Mouse (Mus musculus) urinary bladder, adult 18-20 months (tissue): Measurements from ENCODE around the gene Zc2hc1b.
"Not testable (repeated sequence)": the region's sequence is repeated elsewhere in the genome, so short reads cannot be mapped to it uniquely, and the experiment has no call there.

Source experiments
- DNase-seq, 2 experiments: peaks; one replicate each; pipeline ENCODE4 v3.0.0; 2022; ENCODE audit warnings: low spot score in 2 of 2, mixed read lengths in 2 of 2

Gene Zc2hc1b

DNA sequence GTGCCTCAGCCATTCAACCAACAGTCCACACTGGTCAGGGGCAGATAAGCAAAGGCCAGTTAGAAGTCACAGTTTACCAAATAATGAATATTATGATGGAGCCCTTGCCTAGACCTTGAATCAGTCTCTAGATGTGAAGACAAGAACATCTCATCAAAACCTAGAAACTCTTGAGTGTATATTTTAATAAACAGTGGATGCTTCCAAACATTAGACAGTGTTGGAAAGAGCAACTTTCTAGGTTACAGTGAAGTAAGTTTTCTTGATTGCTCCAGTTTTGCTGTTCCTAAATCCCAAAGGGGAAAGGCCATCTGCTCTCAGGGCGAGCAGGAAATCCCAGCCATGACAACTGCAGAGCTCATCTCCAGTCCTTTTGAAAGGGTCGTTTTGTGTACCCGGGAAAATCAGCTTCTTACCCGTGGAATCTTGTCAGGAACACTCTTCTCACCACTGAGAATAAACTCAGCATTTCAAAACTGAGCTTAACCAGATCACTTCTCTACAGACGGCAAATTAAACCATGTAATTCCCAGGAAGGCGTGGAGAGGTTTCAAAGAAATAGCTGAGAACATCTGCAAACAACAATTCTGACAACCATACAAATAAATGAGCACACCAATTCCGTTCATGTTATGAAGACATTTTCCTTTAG lies at the start of gene Zc2hc1b:
Gene Zc2hc1b, minus strand, starts transcription at position 51 of the 652 bp plus-strand sequence.
- no peak for DNase-seq

DNA sequence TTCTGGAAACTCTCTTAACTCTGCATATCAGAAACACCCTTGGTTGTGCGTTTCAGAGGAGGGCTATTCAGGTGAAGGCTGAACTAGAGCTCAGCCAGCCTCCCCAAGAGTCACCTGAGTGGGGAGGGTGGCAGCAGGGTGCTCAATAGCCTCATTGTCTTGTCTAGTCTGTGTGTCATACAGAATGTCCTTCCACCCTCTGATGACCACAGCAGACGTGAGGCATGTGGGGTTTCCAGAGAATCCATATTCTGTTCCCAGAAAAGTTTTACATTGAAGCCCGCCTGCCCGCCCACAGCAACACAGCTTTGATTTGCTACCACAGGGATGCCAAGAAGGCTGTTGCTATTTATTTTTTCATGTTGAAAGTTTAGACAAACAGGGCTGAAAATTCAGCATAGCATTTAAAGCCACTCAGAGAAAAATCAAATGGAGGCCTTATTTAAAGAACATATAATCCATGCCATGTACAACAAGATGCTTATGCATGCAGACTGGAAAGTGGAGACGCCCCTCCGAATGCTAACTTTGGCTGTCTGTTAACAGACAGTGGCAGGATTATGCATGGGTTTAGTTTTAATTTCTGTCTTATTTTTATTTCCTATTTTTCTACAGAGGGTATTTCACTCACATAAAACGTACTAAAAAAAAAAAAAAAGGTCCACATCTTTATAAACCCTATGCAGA lies 47.7 kb upstream of the Zc2hc1b start:
- no peak for DNase-seq

DNA sequence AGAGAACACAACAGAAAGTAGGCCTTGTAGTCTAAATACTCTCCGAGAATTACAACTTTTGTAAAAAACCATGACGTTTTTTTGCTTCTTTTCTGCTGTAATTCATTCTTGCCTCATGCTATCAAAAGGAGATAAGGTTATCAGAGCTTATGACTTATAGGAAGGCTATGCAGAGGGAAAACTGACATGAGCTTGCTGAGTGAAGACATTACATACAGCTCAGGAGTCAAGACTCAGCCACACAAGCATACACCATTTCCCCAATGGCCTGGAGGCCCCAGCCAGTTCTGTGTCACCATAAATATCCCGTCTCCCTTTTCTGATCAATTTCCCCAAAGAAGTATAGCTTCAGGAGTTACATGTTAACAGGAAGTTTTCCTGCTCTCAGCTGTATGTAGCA lies 44.3 kb upstream of the Zc2hc1b start:
- DNase-seq, result no peak

DNA sequence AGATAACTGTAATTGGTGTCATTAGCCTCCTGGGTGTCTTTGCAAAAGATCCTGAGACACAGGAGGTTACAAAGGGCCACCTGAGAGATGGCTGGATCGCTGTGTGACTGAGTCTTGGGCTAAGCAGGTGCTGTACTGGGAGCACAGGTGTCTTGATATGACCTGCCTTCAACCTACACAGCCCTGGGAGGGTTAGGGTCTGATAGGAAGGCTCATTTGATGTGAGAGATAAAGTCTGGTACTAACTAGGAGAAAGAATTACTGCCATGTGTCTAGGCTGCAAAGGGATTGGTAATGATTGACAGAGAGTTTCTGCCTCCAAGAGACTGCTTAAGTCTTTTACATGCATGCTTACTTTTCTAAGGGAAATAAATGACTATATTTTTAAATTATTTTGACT lies 42.2 kb upstream of the Zc2hc1b start:
- DNase-seq, result no peak

DNA sequence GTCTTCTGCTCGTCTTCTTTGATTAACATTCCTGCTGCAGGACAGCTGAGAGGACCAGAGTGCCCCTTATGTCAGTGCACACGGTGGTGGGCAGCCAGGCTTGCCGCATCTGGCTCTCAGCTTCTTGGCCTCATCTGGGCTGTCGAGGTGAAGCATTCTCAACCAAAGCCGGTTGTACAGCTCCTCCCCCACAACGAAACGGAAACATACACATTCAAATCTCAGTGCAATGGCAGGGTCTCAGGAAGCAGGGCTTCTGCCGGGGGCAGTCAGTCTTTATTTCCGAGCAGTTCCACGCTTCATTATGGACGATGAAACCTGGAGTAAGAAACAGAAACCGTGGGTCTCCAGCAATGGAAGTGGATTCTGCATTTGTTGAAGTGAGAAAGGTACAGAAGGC lies 36.1 kb upstream of the Zc2hc1b start:
- DNase-seq, result no peak

DNA sequence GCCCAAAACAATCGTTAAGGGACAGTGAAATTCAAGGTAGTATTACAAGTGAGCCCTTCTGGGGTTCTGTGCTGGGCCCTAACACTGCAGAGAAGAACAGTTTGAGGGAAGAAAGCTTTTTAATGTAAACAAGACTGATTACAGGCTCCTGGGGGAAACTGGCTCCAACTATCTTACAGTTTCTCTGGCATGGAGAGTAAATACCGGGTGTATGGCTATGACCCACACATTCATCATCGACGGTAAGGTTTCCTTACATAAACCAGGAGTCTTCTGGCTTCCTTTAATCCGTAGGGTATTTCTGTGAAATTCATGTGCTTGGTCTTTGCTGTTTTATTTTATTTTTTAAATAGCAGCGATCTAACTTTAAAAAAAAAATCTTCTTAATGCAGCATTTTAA lies 35.0 kb upstream of the Zc2hc1b start:
- DNase-seq, result no peak

DNA sequence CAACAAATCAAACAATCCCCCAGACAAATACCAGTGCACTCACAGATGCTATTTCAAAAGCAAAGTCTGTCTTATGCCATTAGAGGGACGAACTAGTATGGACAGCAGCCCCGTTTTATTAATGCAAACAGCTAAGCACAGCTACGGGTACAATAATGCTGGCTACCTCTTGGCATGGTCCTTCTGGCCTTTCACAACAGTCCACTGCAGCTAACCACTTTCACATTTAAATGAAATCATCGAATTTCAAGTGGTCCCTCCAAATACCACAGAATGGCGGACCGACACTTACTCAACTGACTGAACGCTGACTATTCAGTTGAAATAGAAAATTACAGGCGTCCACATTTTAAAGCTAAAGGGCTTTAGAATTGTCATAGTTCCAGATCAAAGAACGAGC lies 34.5 kb upstream of the Zc2hc1b start:
- DNase-seq, result no peak

DNA sequence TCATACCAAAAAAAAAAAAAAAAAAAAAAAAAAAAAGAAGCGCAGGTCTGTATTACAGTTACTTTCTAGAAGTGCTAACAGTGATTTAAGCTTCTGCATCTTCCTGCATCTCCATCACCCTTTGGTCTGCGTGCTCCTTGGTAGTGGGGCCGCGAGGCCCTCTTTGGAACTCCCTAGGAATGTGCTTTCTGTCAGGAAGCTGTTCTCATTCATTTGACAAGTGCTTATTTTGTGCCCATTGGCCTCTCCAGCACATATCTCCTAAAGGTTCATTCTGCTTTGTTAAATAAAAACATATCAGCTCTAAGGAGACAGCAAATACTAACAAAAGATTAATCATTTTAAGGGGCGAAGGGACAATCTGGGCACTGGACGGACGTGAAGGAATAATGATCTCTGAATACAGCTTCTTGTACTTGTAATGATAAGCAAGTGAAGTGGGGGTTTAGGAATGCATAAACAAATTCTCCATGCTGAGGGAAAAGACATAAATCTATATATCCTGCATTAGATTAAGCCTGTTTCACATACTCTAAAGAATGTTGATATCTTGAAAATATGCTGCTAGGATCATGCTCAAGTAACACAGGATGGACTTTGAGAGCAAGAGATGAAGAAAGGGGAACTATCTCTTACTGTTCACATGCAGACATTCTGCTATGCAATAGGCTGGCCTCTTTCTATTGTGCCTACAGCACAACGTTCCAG lies 32.3 kb upstream of the Zc2hc1b start:
- no peak for DNase-seq

DNA sequence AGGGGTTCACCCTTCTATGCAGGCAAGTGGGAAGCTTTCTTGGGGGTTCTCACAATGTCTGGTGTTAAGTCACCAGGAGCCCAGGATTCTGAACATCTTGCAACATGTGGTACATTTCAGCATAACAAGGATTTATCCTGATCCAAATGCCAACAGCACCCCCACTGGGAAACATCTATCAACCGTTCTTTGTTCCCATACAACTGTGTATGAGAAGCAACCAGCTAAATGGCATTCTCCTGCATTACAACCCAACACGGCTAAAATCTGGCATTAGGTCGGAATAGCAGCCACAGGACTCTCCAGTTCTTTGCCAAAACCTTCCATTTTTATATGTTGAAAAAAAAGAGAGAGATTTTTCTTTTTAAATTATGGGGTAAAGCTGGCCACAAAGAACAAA lies 31.7 kb upstream of the Zc2hc1b start:
- no peak for DNase-seq

DNA sequence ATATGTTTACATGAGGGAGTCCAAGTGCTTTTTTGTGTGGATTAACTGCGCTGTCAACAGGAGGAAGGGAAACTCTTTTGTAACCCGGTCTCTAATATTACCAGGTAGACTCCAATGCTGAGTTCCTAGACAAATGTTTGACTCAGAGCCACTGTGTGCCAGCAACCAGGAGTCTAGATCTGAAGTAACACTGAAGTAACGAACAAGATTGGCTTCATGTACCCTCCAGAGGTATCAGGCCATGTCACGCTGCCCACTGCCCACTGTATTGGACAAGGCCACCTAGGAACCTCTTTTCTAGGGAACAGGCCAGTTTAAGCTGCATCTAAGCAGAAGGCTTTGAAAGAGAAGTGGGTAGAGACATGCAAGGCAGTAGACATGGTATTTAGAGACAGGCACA lies 31.2 kb upstream of the Zc2hc1b start:
- no peak for DNase-seq

DNA sequence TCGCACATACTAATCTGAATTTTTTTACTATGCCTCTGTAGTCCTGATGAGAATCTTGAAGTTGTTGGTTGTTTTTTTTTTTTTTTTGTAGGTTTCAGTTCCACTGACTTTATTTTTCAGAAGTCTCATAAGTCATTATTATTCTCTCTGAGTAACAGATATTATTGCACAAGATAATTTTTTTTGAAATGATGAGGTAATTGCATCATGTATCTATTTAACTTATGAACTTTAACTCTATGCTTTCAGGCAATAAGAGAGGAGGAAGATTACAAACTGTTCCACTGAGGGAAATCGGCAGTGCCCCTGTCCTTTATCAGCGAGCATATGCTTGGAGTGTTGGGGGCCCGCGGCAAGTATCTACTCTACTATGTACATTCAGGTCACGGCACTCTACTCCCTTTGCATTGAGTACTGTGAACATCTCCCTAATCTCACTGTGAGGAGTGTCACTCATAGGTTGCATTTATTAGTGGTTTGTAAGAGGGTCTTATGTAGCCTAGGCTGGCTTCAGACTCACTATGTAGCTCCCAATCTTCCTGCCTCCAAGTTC lies 24.0 kb upstream of the Zc2hc1b start:
- DNase-seq, result no peak

DNA sequence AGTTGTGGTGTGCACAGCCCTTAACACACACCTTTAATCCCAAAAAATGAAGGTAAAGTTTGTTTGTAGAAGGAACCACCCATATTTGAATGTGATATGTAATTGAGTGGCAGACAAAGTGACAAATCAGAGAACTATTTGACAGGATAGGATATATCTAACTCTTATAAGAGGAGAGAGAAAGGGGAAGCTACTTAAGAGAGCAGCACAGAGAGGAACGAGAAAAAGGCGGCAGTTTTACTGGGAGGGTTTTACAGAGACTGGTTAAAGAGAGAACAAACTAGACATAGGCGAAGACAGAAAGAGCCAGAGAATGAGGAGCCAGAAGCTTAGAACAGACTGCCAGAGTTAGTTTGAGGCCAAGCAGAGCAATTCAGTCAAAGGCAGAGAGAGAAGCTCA lies 23.0 kb upstream of the Zc2hc1b start:
- no peak for DNase-seq

DNA sequence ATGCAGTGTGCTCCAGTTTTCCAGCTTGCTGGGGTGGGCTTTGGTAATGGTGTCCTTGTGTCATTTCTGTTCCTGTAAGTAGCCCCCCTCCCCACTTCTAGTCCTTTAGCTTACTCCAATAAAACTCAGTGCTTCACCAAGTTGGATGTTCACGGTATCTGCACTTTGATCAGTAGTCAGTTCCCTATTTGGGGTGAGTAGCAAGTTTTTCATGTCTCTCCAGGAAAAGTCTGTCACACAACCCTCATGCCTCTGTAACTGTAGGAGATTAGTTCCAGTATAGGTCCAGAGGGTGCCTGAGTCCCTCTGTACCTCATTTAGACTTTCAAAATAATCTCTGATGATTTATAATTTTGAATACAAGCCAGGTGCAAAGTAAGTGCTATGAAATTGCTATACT lies 21.4 kb upstream of the Zc2hc1b start:
- DNase-seq, result no peak

DNA sequence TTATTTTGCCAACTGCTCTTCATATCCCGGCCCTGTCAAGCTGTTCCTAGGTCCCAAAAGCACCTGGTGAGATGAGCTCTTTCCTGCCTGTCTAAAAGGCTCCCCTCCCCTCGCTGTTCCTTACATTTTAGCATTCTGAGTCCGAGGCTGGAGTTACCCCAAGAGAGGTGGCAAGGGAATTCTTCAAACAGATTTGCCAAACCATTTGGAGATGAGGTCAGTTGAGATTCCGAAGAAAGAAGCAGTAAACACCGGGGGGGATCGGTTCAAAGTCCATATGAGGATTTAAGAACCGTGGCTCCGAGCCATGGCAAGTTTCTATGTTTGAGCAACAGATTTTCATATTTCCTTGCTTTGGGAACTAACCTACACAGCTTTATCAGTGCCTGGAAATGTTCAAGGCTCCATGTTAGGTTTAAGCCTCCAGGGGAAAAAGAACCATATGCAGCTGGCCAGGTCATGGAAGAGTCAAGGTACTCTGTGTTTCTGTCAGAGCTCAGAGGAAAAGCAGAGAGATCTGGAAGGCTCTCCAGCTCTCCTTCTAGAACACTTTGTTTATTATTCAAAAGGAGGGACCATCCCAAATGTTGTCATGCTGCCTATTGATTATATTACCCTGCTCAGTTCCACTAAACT lies 19.2 kb upstream of the Zc2hc1b start:
- no peak for DNase-seq

DNA sequence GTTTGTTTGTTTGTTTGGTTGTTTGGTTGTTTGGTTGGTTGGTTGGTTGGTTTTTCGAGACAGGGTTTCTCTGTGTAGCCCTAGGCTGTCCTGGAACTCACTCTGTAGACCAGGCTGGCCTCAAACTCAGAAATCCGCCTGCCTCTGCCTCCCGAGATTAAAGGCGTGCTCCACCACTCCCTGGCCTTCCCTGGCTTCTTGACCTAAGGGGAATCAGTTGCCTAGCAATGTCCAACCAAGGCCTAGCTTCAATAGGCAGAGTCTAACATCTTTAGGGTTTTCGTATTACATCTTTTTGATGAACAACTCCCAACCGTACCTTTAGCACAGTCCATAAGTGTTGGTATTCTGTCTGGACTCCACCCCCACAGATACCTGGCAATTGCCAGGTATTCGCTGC lies 15.7 kb upstream of the Zc2hc1b start:
- DNase-seq, result not testable (repeated sequence)

DNA sequence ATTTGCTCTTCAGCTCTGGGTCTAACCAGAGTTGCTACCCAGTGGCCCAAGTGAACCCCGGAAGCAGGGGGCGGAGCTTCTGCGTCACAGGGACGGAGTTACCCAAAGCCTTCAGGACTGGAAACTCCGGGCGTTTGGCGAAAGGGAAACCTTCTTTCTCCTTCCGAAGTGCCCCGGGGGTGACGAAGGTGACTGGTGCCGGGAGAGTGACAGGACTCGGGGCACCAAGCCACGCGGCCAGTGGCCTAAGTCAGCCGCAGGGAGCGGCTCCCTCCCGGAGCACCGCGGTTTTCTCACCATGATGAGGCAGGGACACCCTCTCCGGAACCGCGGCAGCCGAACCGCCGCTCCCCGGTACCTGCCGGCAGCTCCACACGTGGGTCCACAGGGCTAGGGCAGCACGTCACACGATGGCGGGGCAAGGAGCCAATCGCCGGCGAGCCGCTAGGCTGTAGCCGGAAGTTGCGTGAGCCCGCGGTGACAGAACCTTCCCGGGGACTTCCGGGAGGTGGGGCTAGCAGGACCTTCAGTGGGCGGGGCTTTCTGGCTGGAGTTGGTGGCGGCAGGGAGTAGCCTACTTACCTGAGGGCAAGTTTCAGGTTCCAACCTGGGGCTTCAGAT lies 15.0 kb upstream of the Zc2hc1b start, which contains the start of gene Ltv1:
Gene Ltv1, minus strand, starts transcription at position 438 of the 621 bp plus-strand sequence.
- DNase-seq, result peak; percentile 90 to 94

DNA sequence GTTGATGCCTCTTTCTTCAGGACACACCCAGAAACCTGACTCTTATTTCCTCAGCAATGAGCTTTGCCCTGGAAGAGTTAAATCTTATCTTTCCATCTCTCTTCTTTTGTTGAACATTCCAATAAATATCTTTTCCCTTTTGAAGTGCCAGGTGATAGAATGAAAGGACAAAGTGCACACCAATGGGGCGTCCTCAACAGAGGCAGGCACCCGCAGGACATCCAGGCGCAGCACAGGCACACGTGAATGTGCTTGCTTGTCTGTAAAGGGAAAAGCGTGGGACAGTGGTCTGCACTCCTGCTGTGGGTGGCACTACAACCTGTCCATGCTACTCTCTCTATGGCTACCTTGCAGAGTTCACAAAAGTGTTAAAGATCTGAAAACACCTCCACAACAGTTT lies 12.1 kb upstream of the Zc2hc1b start:
- DNase-seq, result no peak

DNA sequence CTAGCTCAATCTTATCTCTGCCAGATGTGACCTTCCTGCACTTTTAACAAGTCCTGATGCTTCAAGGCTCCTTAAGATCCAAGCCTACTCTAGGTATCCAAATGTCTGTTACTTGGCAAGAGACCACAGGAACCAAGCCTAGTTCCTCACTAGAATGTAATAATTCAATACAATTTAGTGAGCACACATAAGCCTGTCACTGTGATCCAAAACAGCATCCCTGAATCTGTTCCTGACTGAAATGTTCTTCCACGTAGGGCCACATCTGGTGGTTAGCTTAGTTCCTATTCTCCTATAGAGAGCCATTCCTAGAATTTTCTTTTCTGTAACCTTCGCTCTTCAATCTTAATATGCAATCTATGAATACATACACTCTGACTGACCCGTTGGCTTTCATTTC lies 8.9 kb upstream of the Zc2hc1b start:
- no peak for DNase-seq

DNA sequence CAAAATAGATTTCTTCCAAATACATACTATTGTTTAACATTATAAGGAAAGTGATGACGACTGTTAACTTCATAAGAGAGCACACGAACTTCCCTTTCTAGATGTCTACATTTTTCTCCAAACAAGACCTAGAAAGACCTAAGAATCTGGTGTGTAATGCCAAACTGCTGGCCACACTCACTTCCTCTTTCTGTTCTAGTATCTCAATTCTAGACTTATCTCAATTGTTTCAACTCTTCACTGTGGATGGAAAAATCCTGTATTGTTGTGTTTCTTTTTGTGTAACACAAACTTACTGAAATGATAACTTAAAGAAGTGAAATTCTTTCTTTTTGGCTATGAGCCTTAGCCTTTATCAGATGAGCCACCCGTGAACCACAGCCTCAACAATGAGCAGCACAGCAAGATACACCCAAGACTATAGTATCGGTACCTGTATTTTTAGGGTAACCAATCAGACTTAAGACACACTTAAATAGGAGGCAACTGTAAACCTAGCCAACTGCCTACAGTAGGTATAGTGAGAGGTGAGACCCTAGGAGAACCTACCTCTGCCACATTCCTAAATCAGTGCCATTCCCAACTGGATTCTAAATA lies 6.4 kb upstream of the Zc2hc1b start:
- DNase-seq, result no peak

DNA sequence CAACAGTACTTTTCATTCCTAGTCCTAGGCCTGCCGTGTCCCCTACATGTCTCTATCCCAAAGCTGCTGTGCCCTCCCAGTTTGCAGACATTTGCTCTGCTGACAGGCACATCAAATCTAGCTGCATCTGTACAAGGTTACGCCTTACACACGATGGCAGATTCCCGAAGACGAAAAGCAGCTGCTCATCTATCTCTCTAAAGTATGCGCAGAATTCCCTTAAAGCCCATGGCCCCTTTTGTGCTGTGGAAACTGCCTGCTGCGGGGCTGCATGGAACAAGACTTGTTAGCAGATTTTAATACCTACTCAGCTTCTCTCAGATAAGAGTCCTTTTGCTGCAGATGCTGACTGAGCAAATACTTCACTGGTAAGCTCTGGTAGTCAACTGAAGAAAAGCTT lies 2.4 kb upstream of the Zc2hc1b start:
- no peak for DNase-seq

DNA sequence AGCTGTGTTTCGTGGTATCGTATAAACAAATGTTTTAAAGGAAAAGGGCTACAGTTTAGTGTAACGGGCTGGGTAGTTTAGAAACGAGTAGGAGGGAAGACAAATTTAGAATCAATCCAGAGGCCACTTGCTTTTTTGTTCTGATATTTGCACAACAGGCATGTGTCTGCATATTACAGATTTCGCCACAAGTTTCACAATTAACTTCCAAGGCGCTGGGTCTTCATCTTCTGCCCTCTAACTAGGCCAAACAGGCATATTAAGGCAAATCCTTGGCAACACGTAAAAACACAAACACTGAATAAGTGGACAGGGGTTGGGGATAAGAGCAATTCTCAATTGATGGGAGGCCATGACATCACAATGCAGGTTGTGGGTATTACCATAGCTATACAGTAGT lies 2.0 kb downstream of the Zc2hc1b start:
- DNase-seq, result no peak
